Mouse (Mus musculus) midbrain, embryonic 15.5 days (tissue): ENCODE data around the gene Mcidas. TPM values are rescaled to one million over a fixed set of nuclear protein-coding genes. Genes with fewer than 3 reads are reported as not detected.
"Not testable (repeated sequence)": the region's sequence is repeated elsewhere in the genome, so short reads cannot be mapped to it uniquely, and the experiment has no call there.

ENCODE experiments used
- ATAC-seq: fragments of 200-750 bp; cut with Nextera tagmentation; replicated peaks from 2 replicates; pipeline ENCODE4 v1.8.0; 2017; ENCODE audit warnings: moderate TSS enrichment
- H3K27ac ChIP-seq: fragments of 300-500 bp; sonication (generic); 2 replicates; pipeline ENCODE4 v1.5.1; 2015; ENCODE audit warnings: mild to moderate bottlenecking, inconsistent platforms
- H3K27me3 ChIP-seq: fragments of 300-500 bp; sonication (generic); replicated peaks from 2 replicates; pipeline ENCODE4 v1.6.1; 2015; ENCODE audit warnings: inconsistent platforms
- H3K36me3 ChIP-seq: fragments of 300-500 bp; sonication (generic); replicated peaks from 2 replicates; pipeline ENCODE4 v1.6.1; 2015; ENCODE audit warnings: inconsistent platforms
- H3K4me1 ChIP-seq: fragments of 300-500 bp; sonication (generic); 2 replicates; pipeline ENCODE4 v1.6.1; 2015; ENCODE audit warnings: inconsistent platforms
- H3K4me2 ChIP-seq: fragments of 300-500 bp; sonication (generic); 2 replicates; pipeline ENCODE4 v1.6.1; 2015; ENCODE audit warnings: inconsistent platforms, mild to moderate bottlenecking, moderate library complexity
- H3K4me3 ChIP-seq: fragments of 300-500 bp; sonication (generic); 2 replicates; pipeline ENCODE4 v1.5.1; 2015; ENCODE audit warnings: mild to moderate bottlenecking, inconsistent platforms
- H3K9ac ChIP-seq: fragments of 300-500 bp; sonication (generic); 2 replicates; pipeline ENCODE4 v1.6.1; 2015; ENCODE audit warnings: mild to moderate bottlenecking, inconsistent platforms
- H3K9me3 ChIP-seq: fragments of 300-500 bp; sonication (generic); 2 replicates; pipeline ENCODE4 v1.6.1; 2016; ENCODE audit warnings: inconsistent platforms
- WGBS: fragments of 180-500 bp; shearing (Covaris S2); methylation state at CpG from one replicate; pipeline ENCODE4 v1.1.7; 2015; ENCODE audit warnings: mixed read lengths; 5-methylcytosine and 5-hydroxymethylcytosine counted together
- polyA plus RNA-seq: library from polyadenylated mRNA; unstranded; fragments of >200 nt; fragmentation: Nextera tagmentation; extraction: Ambion mirVana; gene quantifications from 2 replicates; pipeline ENCODE4 v1.2.1, GENCODE M21; 2015

The Mcidas gene
- polyA plus RNA-seq, 1 experiment from 2014 or later, result 0.83 TPM

GRCm38 (mm10) chr13:112988866-112989265 lies 4.8 kb upstream of the Mcidas start:
- H3K9me3 ChIP-seq, result no peaks in the 10 kb centered on the region
- H3K27me3 ChIP-seq, result peaks cover 67% of the 10 kb centered on the region
- no peaks in the 10 kb centered on the region for H3K36me3 ChIP-seq
- H3K4me2 ChIP-seq, result peak overlapping the region; percentile 95
- 2% methylated on average over 19 of the region's 19 CpGs for WGBS
- H3K4me3 ChIP-seq, result peak overlapping the region; percentile 51
- no peak overlapping the region for H3K9ac ChIP-seq
- peaks cover 48% of the 10 kb centered on the region for H3K4me1 ChIP-seq
- ATAC-seq, result no peak
- no peak overlapping the region for H3K27ac ChIP-seq

- ATAC-seq, result no peak
- no peaks in the 10 kb centered on the region for H3K36me3 ChIP-seq
- no peaks in the 10 kb centered on the region for H3K9me3 ChIP-seq
- under 1% methylated on average over 23 of the region's 23 CpGs for WGBS
- peak overlapping the region; percentile 95 for H3K4me2 ChIP-seq
- H3K4me1 ChIP-seq, result peaks cover 55% of the 10 kb centered on the region
- peaks cover 69% of the 10 kb centered on the region for H3K27me3 ChIP-seq
- no peak overlapping the region for H3K9ac ChIP-seq
- H3K4me3 ChIP-seq, result peak overlapping the region; percentile 0; the same call in 1 of the 2 replicates
- H3K27ac ChIP-seq, result no peak overlapping the region
These were observed 4.1 kb upstream of the Mcidas start for GRCm38 (mm10) chr13:112989541-112989940.

GRCm38 (mm10) chr13:112990346-112990745 lies 3.3 kb upstream of the Mcidas start:
- H3K4me1 ChIP-seq, result peaks cover 55% of the 10 kb centered on the region
- no peak overlapping the region for H3K4me3 ChIP-seq
- H3K27me3 ChIP-seq, result peaks cover 75% of the 10 kb centered on the region
- H3K27ac ChIP-seq, result no peak overlapping the region
- WGBS, result 13% methylated on average over 4 of the region's 4 CpGs
- no peaks in the 10 kb centered on the region for H3K36me3 ChIP-seq
- H3K4me2 ChIP-seq, result no peak overlapping the region
- no peak overlapping the region for H3K9ac ChIP-seq
- no peaks in the 10 kb centered on the region for H3K9me3 ChIP-seq
- ATAC-seq, result no peak

- Histone ChIP-seq H3K27ac (no peak overlapping the region), H3K36me3 (no peaks in the 10 kb centered on the region), H3K9ac (peak overlapping the region; percentile 32), H3K4me1 (peaks cover 31% of the 10 kb centered on the region), H3K4me3 (peak overlapping the region; percentile 46), H3K27me3 (peaks cover 85% of the 10 kb centered on the region), H3K9me3 (no peaks in the 10 kb centered on the region), H3K4me2 (peak overlapping the region; percentile 88)
- ATAC-seq, result peak; percentile 77
- under 1% methylated on average over 25 of the region's 25 CpGs for WGBS
These were observed 546 bp downstream of the Mcidas start for GRCm38 (mm10) chr13:112994191-112994590.

GRCm38 (mm10) chr13:112996407-112996806 lies 2.8 kb downstream of the Mcidas start:
- ATAC-seq, result no peak
- H3K4me1 ChIP-seq, result peaks cover 27% of the 10 kb centered on the region
- H3K4me2 ChIP-seq, result no peak overlapping the region
- no peak overlapping the region for H3K4me3 ChIP-seq
- WGBS, result 45% methylated on average over 4 of the region's 4 CpGs
- H3K27me3 ChIP-seq, result peaks cover 79% of the 10 kb centered on the region
- no peak overlapping the region for H3K27ac ChIP-seq
- H3K9ac ChIP-seq, result no peak overlapping the region
- no peaks in the 10 kb centered on the region for H3K9me3 ChIP-seq
- H3K36me3 ChIP-seq, result no peaks in the 10 kb centered on the region

GRCm38 (mm10) chr13:112997369-112997768 lies 3.7 kb downstream of the Mcidas start:
- Histone ChIP-seq H3K27me3 (peaks cover 77% of the 10 kb centered on the region), H3K9me3 (no peaks in the 10 kb centered on the region), H3K27ac (no peak overlapping the region), H3K4me3 (no peak overlapping the region), H3K4me2 (no peak overlapping the region), H3K9ac (no peak overlapping the region), H3K36me3 (no peaks in the 10 kb centered on the region), H3K4me1 (peaks cover 27% of the 10 kb centered on the region)
- 64% methylated on average over 6 of the region's 6 CpGs for WGBS
- ATAC-seq, result no peak

- Histone ChIP-seq H3K27ac (0 out of 2 replicates have a peak overlapping the region, but pooled peaks have one; percentile 6), H3K4me3 (peak overlapping the region; percentile 50), H3K9ac (peak overlapping the region; percentile 56), H3K4me1 (peaks cover 22% of the 10 kb centered on the region), H3K9me3 (no peaks in the 10 kb centered on the region), H3K36me3 (no peaks in the 10 kb centered on the region), H3K4me2 (peak overlapping the region; percentile 99), H3K27me3 (peaks cover 69% of the 10 kb centered on the region)
- under 1% methylated on average over 46 of the region's 46 CpGs for WGBS
- peak; percentile 71 for ATAC-seq
These were observed 5.0 kb downstream of the Mcidas start for GRCm38 (mm10) chr13:112998427-112999201.

- no peaks in the 10 kb centered on the region for H3K9me3 ChIP-seq
- H3K4me1 ChIP-seq, result peaks cover 13% of the 10 kb centered on the region
- ATAC-seq, result no peak
- no peak overlapping the region for H3K4me3 ChIP-seq
- no peak overlapping the region for H3K9ac ChIP-seq
- 76% methylated on average over 3 of the region's 3 CpGs for WGBS
- no peak overlapping the region for H3K27ac ChIP-seq
- no peaks in the 10 kb centered on the region for H3K36me3 ChIP-seq
- peaks cover 54% of the 10 kb centered on the region for H3K27me3 ChIP-seq
- no peak overlapping the region for H3K4me2 ChIP-seq
These were observed 6.4 kb downstream of the Mcidas start for GRCm38 (mm10) chr13:113000090-113000489.

- H3K27me3 ChIP-seq, result peaks cover 49% of the 10 kb centered on the region
- H3K27ac ChIP-seq, result no peak overlapping the region
- ATAC-seq, result no peak
- peaks cover 13% of the 10 kb centered on the region for H3K4me1 ChIP-seq
- H3K4me3 ChIP-seq, result no peak overlapping the region
- H3K4me2 ChIP-seq, result no peak overlapping the region
- 74% methylated on average over 9 of the region's 9 CpGs for WGBS
- H3K9ac ChIP-seq, result no peak overlapping the region
- H3K9me3 ChIP-seq, result no peaks in the 10 kb centered on the region
- no peaks in the 10 kb centered on the region for H3K36me3 ChIP-seq
These were observed 7.1 kb downstream of the Mcidas start for GRCm38 (mm10) chr13:113000576-113001318.

- Histone ChIP-seq H3K9me3 (no peaks in the 10 kb centered on the region), H3K36me3 (no peaks in the 10 kb centered on the region), H3K9ac (no peak overlapping the region), H3K27me3 (no peaks in the 10 kb centered on the region), H3K4me1 (no peaks in the 10 kb centered on the region), H3K27ac (no peak overlapping the region), H3K4me3 (no peak overlapping the region), H3K4me2 (no peak overlapping the region)
- ATAC-seq, result no peak
- 77% methylated on average over 6 of the region's 6 CpGs for WGBS
These were observed 19.0 kb downstream of the Mcidas start for GRCm38 (mm10) chr13:113012683-113013082.

GRCm38 (mm10) chr13:113013174-113013953 lies 19.7 kb downstream of the Mcidas start:
- not testable (repeated sequence) for H3K4me2 ChIP-seq, H3K4me1 ChIP-seq, H3K27ac ChIP-seq, H3K9me3 ChIP-seq, H3K36me3 ChIP-seq, H3K4me3 ChIP-seq, ATAC-seq, H3K27me3 ChIP-seq, H3K9ac ChIP-seq
- WGBS, result 61% methylated on average over 20 of the region's 20 CpGs

- no peak for ATAC-seq
- Histone ChIP-seq H3K4me3 (no peak overlapping the region), H3K4me2 (no peak overlapping the region), H3K9ac (no peak overlapping the region), H3K9me3 (no peaks in the 10 kb centered on the region), H3K4me1 (no peaks in the 10 kb centered on the region), H3K36me3 (no peaks in the 10 kb centered on the region), H3K27me3 (no peaks in the 10 kb centered on the region; the same call in 1 of the 2 replicates), H3K27ac (no peak overlapping the region)
- WGBS, result 87% methylated on average over 2 of the region's 2 CpGs
These were observed 27.9 kb downstream of the Mcidas start for GRCm38 (mm10) chr13:113021521-113021920.
